ENCODE assay signal across 8 mouse cellular contexts in the genomic region with DNA sequence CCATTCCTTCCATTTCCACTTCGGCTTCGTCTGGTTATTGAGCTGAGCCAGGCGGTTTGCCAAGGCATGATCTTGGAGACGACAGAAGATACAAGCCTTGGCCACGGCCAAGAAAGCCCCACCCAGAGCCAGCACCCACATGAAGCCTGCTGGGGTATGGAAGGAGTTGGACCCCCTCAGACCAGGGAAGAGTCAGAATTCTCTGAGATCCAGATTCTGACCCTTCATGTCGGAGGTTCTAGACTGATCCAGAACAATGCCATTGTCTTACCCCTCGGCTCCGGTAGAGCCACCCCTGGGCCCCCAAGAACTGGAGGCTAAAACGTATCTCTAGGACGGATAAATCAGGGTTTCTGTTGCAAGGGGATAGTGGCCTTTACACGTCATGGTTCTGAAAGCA. TPM values are rescaled to one million over a fixed set of nuclear protein-coding genes. Genes with fewer than 3 reads are reported as not detected.
DNase-seq lines count a peak whose midpoint lies in the region; ATAC-seq lines count a peak whose summit lies in the region.
"Had no signal": no experiment of that assay in that cellular context is flagged by ENCODE, and none has a peak within 500 bp of the region (broad histone marks: within the 10 kb centered on the region; RNA-seq: fewer than 3 reads in every experiment).

A gene (minus strand): TSS at position 141 of the 400 bp plus-strand sequence.

- H3K36me3 ChIP-seq in lung, embryonic 15.5 days: no peaks in the 10 kb centered on the region
- no peaks in the 10 kb centered on the region for H3K36me3 ChIP-seq in forebrain, embryonic 14.5 days (ENCODE audit: control insufficient read depth, insufficient read depth, low read length)
- H3K36me3 ChIP-seq in limb, embryonic 11.5 days (ENCODE audit: control insufficient read depth, insufficient read depth, low read length): no peaks in the 10 kb centered on the region
- no peaks in the 10 kb centered on the region for H3K36me3 ChIP-seq in stomach, embryonic 14.5 days (ENCODE audit: control insufficient read depth, insufficient read depth, low read length)

- H3K27me3 ChIP-seq in lung, embryonic 15.5 days: no peaks in the 10 kb centered on the region
- H3K27me3 ChIP-seq in forebrain, embryonic 14.5 days (replicated peaks; ENCODE audit: control insufficient read depth, insufficient read depth, low read length): 0 out of 2 replicates have a peak, but pooled peaks cover 7% of the 10 kb centered on the region
- no peaks in the 10 kb centered on the region for H3K27me3 ChIP-seq in limb, embryonic 11.5 days (ENCODE audit: control insufficient read depth, insufficient read depth, low read length)
- no peaks in the 10 kb centered on the region for H3K27me3 ChIP-seq in stomach, embryonic 14.5 days (ENCODE audit: control insufficient read depth, insufficient read depth, low read length)

- no peak for ATAC-seq in lung, embryonic 15.5 days (ENCODE audit: borderline replicate concordance, extremely low read depth, low FRiP score, low TSS enrichment)
- ATAC-seq in forebrain, embryonic 14.5 days: no peak
- no peak for ATAC-seq in limb, embryonic 11.5 days (ENCODE audit: insufficient number of reproducible peaks, low FRiP score, low TSS enrichment, low read depth)
- no peak for ATAC-seq in stomach, embryonic 14.5 days (ENCODE audit: insufficient number of reproducible peaks, insufficient read depth, low FRiP score, low read depth)
- no peak for ATAC-seq in cerebellum, adult (ENCODE audit: insufficient number of reproducible peaks, low FRiP score, low TSS enrichment)

- H3K9ac ChIP-seq in lung, embryonic 15.5 days: no peak within 1 kb of the TSS
- H3K9ac ChIP-seq in forebrain, embryonic 14.5 days (ENCODE audit: low read length): 0 out of 2 replicates have a peak within 1 kb of the TSS, but pooled peaks have one; percentile 13
- H3K9ac ChIP-seq in limb, embryonic 11.5 days (ENCODE audit: low read length): no peak within 1 kb of the TSS
- no peak within 1 kb of the TSS for H3K9ac ChIP-seq in stomach, embryonic 14.5 days (replicated peaks; ENCODE audit: low read depth, low read length)

- H3K4me2 ChIP-seq in lung, embryonic 15.5 days: peak within 1 kb of the TSS; percentile 78
- peak within 1 kb of the TSS; percentile 33; the same call in 1 of the 2 replicates for H3K4me2 ChIP-seq in forebrain, embryonic 14.5 days (ENCODE audit: low read length)
- H3K4me2 ChIP-seq in limb, embryonic 11.5 days (ENCODE audit: low read depth, severe bottlenecking): peak within 1 kb of the TSS; percentile 26; the same call in 1 of the 2 replicates
- peak within 1 kb of the TSS; percentile 19 for H3K4me2 ChIP-seq in stomach, embryonic 14.5 days (replicated peaks; ENCODE audit: low read depth, low read length)

- WGBS in lung, embryonic 15.5 days: 79% methylated on average over 11 of the region's 11 CpGs
- WGBS in forebrain, embryonic 14.5 days: 88% methylated on average over 11 of the region's 11 CpGs
- WGBS in limb, embryonic 11.5 days: 91% methylated on average over 11 of the region's 11 CpGs
- 85% methylated on average over 11 of the region's 11 CpGs for whole genome bisulfite sequencing in stomach, embryonic 14.5 days

- peak within 1 kb of the TSS; percentile 4 for H3K4me3 ChIP-seq in lung, embryonic 15.5 days
- no peak within 1 kb of the TSS for H3K4me3 ChIP-seq in forebrain, embryonic 14.5 days (ENCODE audit: low read depth, low read length)
- no peak within 1 kb of the TSS for H3K4me3 ChIP-seq in limb, embryonic 11.5 days (ENCODE audit: low read depth, low read length)
- no peak within 1 kb of the TSS for H3K4me3 ChIP-seq in stomach, embryonic 14.5 days (ENCODE audit: low read depth, low read length)

- H3K27ac ChIP-seq in lung, embryonic 15.5 days: peak within 1 kb of the TSS; percentile 60
- no peak within 1 kb of the TSS for H3K27ac ChIP-seq in forebrain, embryonic 14.5 days (ENCODE audit: low read depth, low read length)
- no peak within 1 kb of the TSS for H3K27ac ChIP-seq in limb, embryonic 11.5 days (replicated peaks; ENCODE audit: low read depth, low read length)
- 0 out of 2 replicates have a peak within 1 kb of the TSS, but pooled peaks have one; percentile 28 for H3K27ac ChIP-seq in stomach, embryonic 14.5 days (ENCODE audit: low read length)
- H3K27ac ChIP-seq: macrophage had no signal

- H3K4me1 ChIP-seq in lung, embryonic 15.5 days: peaks cover 64% of the 10 kb centered on the region
- H3K4me1 ChIP-seq in forebrain, embryonic 14.5 days (ENCODE audit: control insufficient read depth, insufficient read depth, low read length): peaks cover 4% of the 10 kb centered on the region
- peaks cover 12% of the 10 kb centered on the region for H3K4me1 ChIP-seq in limb, embryonic 11.5 days (ENCODE audit: control insufficient read depth, insufficient read depth, low read length)
- H3K4me1 ChIP-seq in stomach, embryonic 14.5 days (ENCODE audit: control insufficient read depth, insufficient read depth, low read length): peaks cover 23% of the 10 kb centered on the region

- DNase-seq in lung, postnatal 25 days (ENCODE audit: low spot score): no peak
- DNase-seq in forebrain, embryonic 14.5 days (ENCODE audit: low spot score): no peak
- DNase-seq in limb, embryonic 11.5 days (ENCODE audit: low spot score): no peak
- DNase-seq in adrenal gland, postnatal 4 days (ENCODE audit: low spot score in 2 of 2): no peak

- no peaks in the 10 kb centered on the region for H3K9me3 ChIP-seq in lung, embryonic 15.5 days
- H3K9me3 ChIP-seq in forebrain, embryonic 14.5 days (replicated peaks; ENCODE audit: control insufficient read depth, low read length): no peaks in the 10 kb centered on the region
- H3K9me3 ChIP-seq in limb, embryonic 11.5 days (ENCODE audit: control insufficient read depth, low read length): no peaks in the 10 kb centered on the region
- H3K9me3 ChIP-seq in stomach, embryonic 14.5 days (ENCODE audit: control insufficient read depth, low read depth, low read length): no peaks in the 10 kb centered on the region

RNA-seq across cellular contexts. Expression of the gene that starts here (rescaled TPM):
- not detected in 2 replicates for polyA plus RNA-seq in lung, embryonic 15.5 days (2015; fragmentation: Nextera tagmentation; extraction: Ambion mirVana)
- polyA plus RNA-seq in forebrain, embryonic 14.5 days (2014; fragmentation: Nextera tagmentation; extraction: Ambion mirVana): not detected in 2 replicates
- polyA plus RNA-seq in limb, embryonic 11.5 days (2014; fragmentation: Nextera tagmentation; extraction: Ambion mirVana): not detected in 2 replicates
- polyA plus RNA-seq in stomach, embryonic 14.5 days (2014; fragmentation: Nextera tagmentation; extraction: Ambion mirVana): not detected in 2 replicates
- not detected for total RNA-seq in adrenal gland, postnatal 4 days (2021)
- polyA plus RNA-seq: macrophage had no signal

Comparison
In these comparisons a context has a peak if more than half of its experiments do, and no peak if none do; other contexts are left out.
1. H3K27ac ChIP-seq: peak in lung, embryonic 15.5 days (single experiment) and stomach, embryonic 14.5 days (single experiment); none in forebrain, embryonic 14.5 days (single experiment) and limb, embryonic 11.5 days (single experiment).
2. H3K4me2 ChIP-seq: peak in every context shown above with its lines; median percentile 78 in lung, embryonic 15.5 days; 33 in forebrain, embryonic 14.5 days; 26 in limb, embryonic 11.5 days; 19 in stomach, embryonic 14.5 days.